Mouse (Mus musculus) C2C12 (cell line): ENCODE results near the gene Lep.

Experiments
- CTCF ChIP-seq: IDR thresholded peaks from one replicate; pipeline ENCODE4 v1.5.1; 2011; ENCODE audit not compliant: control insufficient read depth, insufficient read depth, insufficient read length
- MAX ChIP-seq: IDR thresholded peaks from one replicate; pipeline ENCODE4 v1.6.1; 2011; ENCODE audit warnings: mild to moderate bottlenecking, control low read depth
- MYOD1 ChIP-seq: IDR thresholded peaks from one replicate; pipeline ENCODE4 v1.6.1; 2011; ENCODE audit warnings: low read depth; ENCODE audit not compliant: control insufficient read depth, insufficient read length

DNA sequence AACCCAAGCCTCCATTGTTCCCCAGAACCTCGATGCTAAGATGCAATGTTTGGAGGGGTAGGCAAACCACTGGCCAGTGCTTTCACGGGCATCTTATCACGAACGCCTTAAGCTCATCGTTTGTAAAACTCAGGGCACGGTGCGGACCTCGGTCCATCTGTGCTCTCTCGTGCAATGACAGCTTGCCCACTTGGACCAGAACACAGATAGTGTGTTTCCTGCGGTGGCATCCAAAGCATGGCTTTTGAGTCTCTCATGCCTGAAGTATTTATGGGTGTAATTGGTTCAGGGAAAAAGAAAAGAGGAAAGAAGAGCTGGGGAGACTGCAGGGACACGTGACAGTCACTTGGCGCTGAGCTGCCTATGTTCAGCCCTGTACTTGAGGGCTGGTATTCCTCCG lies 60.0 kb downstream of the Lep start:
- TF ChIP-seq MYOD1 (no peak), CTCF (no peak), MAX (no peak)
